Mouse (Mus musculus) heart, postnatal 36 days (tissue): ENCODE measurements at regions not wholly inside any gene's neighbourhood (a gene's known extent, or its start where the extent isn't known, plus 50 kb on each side); places are given as distances from the start of the nearest gene placed in this dataset.

ENCODE experiments used
- DNase-seq, 2 experiments: peaks; one replicate each; pipeline ENCODE4 v3.0.0; 2021 to 2022
- intact Hi-C: fragments of 180-260 bp; cut with DNase I; formaldehyde crosslinking; loops from one replicate; pipeline ENCODE4 v1.15.1; 2025

- intact Hi-C loops, result loop anchor here (5.0 to 10.0 kb wide), 3 partner anchors 63 to 300 kb away; no protein-coding TSS in a partner anchor
- no peak for DNase-seq
Measured at GRCm38 (mm10) chrX:99355128-99355527, 115.9 kb downstream of the Pja1 start.

GRCm38 (mm10) chrX:99350233-99350632 is 120.8 kb downstream of the Pja1 start:
- no peak for DNase-seq
- intact Hi-C loops, result loop anchor here (10.0 kb wide), 1 partner anchor 305 kb away; no protein-coding TSS in a partner anchor

- intact Hi-C loops, result no loop called here
- no peak for DNase-seq
Measured at GRCm38 (mm10) chrX:99340223-99340622, 130.8 kb downstream of the Pja1 start.

GRCm38 (mm10) chrX:99339081-99339876 is 131.8 kb downstream of the Pja1 start:
- intact Hi-C loops, result no loop called here
- no peak for DNase-seq

- no peak for DNase-seq
- intact Hi-C loops, result no loop called here
Measured at GRCm38 (mm10) chrX:99336616-99337553, 134.2 kb downstream of the Pja1 start.

GRCm38 (mm10) chrX:99335886-99336589 is 135.0 kb downstream of the Pja1 start:
- intact Hi-C loops, result no loop called here
- no peak for DNase-seq

GRCm38 (mm10) chrX:99332457-99332770 is 138.7 kb downstream of the Pja1 start:
- DNase-seq, result no peak
- intact Hi-C loops, result no loop called here

- intact Hi-C loops, result no loop called here
- DNase-seq, result no peak
Measured at GRCm38 (mm10) chrX:99331764-99332456, 139.2 kb downstream of the Pja1 start.

GRCm38 (mm10) chrX:99330386-99330785 is 140.7 kb downstream of the Pja1 start:
- no peak for DNase-seq
- intact Hi-C loops, result no loop called here

GRCm38 (mm10) chrX:99328576-99328975 is 142.5 kb downstream of the Pja1 start:
- no peak for DNase-seq
- intact Hi-C loops, result no loop called here

- intact Hi-C loops, result no loop called here
- peak; percentile 22 to 40 for DNase-seq
Measured at GRCm38 (mm10) chrX:99326167-99326566, 144.9 kb downstream of the Pja1 start.

GRCm38 (mm10) chrX:99325460-99325859 is 145.6 kb downstream of the Pja1 start:
- DNase-seq, result peak; percentile 42 to 44
- intact Hi-C loops, result no loop called here

- DNase-seq, result no peak
- intact Hi-C loops, result no loop called here
Measured at GRCm38 (mm10) chrX:99324546-99325170, 146.4 kb downstream of the Pja1 start.

GRCm38 (mm10) chrX:99319791-99320190 is 151.3 kb downstream of the Pja1 start:
- intact Hi-C loops, result no loop called here
- DNase-seq, result no peak

- intact Hi-C loops, result no loop called here
- DNase-seq, result no peak
Measured at GRCm38 (mm10) chrX:99319163-99319562, 151.9 kb downstream of the Pja1 start.

- no peak for DNase-seq
- intact Hi-C loops, result no loop called here
Measured at GRCm38 (mm10) chrX:99318141-99318540, 152.9 kb downstream of the Pja1 start.

- intact Hi-C loops, result no loop called here
- DNase-seq, result no peak
Measured at GRCm38 (mm10) chrX:99317736-99318135, 153.3 kb downstream of the Pja1 start.

GRCm38 (mm10) chrX:99316410-99317056 is 154.5 kb downstream of the Pja1 start:
- DNase-seq, result peak; percentile 32 to 45
- intact Hi-C loops, result no loop called here

- intact Hi-C loops, result no loop called here
- no peak for DNase-seq
Measured at GRCm38 (mm10) chrX:99299110-99299509, 163.2 kb downstream of the Efnb1 start.
